29 mouse cellular contexts compared by ENCODE assay signal in the genomic region with DNA sequence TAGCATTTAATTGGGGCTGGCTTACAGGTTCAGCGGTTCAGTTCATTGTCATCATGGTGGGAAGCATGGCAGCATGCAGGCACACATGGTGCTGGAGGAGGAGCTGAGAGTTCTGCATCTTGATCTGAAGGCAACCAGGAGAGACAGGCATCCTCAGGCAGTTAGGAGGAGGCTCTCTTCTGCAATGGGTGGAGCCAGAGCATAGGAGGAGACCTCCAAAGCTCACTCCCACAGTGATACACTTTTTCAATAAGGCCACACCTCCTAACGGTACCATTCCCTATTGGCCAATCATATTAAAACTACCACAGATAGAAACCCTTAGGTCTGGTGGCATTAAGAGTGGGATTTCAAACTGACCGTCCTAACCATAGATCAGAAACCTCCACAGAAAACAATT. TPM values are rescaled to one million over a fixed set of nuclear protein-coding genes. Genes with fewer than 3 reads are reported as not detected.
A peak's percentile ranks its signal among the peaks of the same experiment; 100 is the strongest.
DNase-seq lines count a peak whose midpoint lies in the region; ATAC-seq and TF ChIP-seq lines count a peak whose summit lies in the region.
"Had no signal": no experiment of that assay in that cellular context is flagged by ENCODE, and none has a peak within 500 bp of the region (broad histone marks: within the 10 kb centered on the region; RNA-seq: fewer than 3 reads in every experiment).

No protein-coding gene starts in this region.

- 0 out of 2 replicates have a peak, but pooled peaks cover 2% of the 10 kb centered on the region for H3K36me3 ChIP-seq in liver, postnatal 0 days (replicated peaks; ENCODE audit: insufficient read depth, low read length)
- no peaks in the 10 kb centered on the region for H3K36me3 ChIP-seq in liver, embryonic 12.5 days
- H3K36me3 ChIP-seq in liver, embryonic 14.5 days (replicated peaks; ENCODE audit: control insufficient read depth, insufficient read depth, low read depth), result no peaks in the 10 kb centered on the region
- peaks cover 3% of the 10 kb centered on the region; the same call in 1 of the 2 replicates for H3K36me3 ChIP-seq in midbrain, embryonic 14.5 days (ENCODE audit: control insufficient read depth, insufficient read depth, low read length)
- H3K36me3 ChIP-seq: embryonic facial prominence, embryonic 15.5 days; forebrain, embryonic 10.5 days; forebrain, embryonic 12.5 days had no signal

- no peak for TF ChIP-seq EP300 in liver, postnatal 0 days (IDR thresholded peaks at IDR 0.05; ENCODE audit: low read depth)
- TF ChIP-seq EP300 in liver, embryonic 14.5 days (IDR thresholded peaks at IDR 0.05; ENCODE audit: low read depth), result no peak

- no peak overlapping the region for H3K4me2 ChIP-seq in liver, postnatal 0 days (ENCODE audit: low read depth, low read length)
- H3K4me2 ChIP-seq in liver, embryonic 12.5 days, result no peak overlapping the region
- H3K4me2 ChIP-seq in liver, embryonic 14.5 days (ENCODE audit: low read depth), result no peak overlapping the region
- no peak overlapping the region for H3K4me2 ChIP-seq in midbrain, embryonic 14.5 days (ENCODE audit: low read length)
- H3K4me2 ChIP-seq: embryonic facial prominence, embryonic 13.5 days; embryonic facial prominence, embryonic 15.5 days; forebrain, embryonic 12.5 days had no signal

- WGBS in liver, postnatal 0 days (ENCODE audit: insufficient replicate concordance), result 82% methylated on average over 3 of the region's 3 CpGs
- WGBS in liver, embryonic 12.5 days (ENCODE audit: insufficient replicate concordance), result 66% methylated on average over 3 of the region's 3 CpGs
- 63% methylated on average over 3 of the region's 3 CpGs for WGBS in liver, embryonic 14.5 days (ENCODE audit: insufficient replicate concordance)
- WGBS in midbrain, embryonic 14.5 days, result 84% methylated on average over 3 of the region's 3 CpGs

- no peaks in the 10 kb centered on the region for H3K9me3 ChIP-seq in liver, postnatal 0 days (ENCODE audit: low read length)
- H3K9me3 ChIP-seq in liver, embryonic 12.5 days (replicated peaks), result no peaks in the 10 kb centered on the region
- no peaks in the 10 kb centered on the region for H3K9me3 ChIP-seq in liver, embryonic 14.5 days (ENCODE audit: control insufficient read depth, low read length)
- H3K9me3 ChIP-seq in midbrain, embryonic 14.5 days (ENCODE audit: control insufficient read depth, low read length), result no peaks in the 10 kb centered on the region
- H3K9me3 ChIP-seq: embryonic facial prominence, embryonic 13.5 days; embryonic facial prominence, embryonic 15.5 days; forebrain, embryonic 10.5 days; forebrain, embryonic 12.5 days; G1E had no signal

- no peaks in the 10 kb centered on the region for H3K27me3 ChIP-seq in liver, postnatal 0 days (ENCODE audit: insufficient read depth, low read length)
- no peaks in the 10 kb centered on the region for H3K27me3 ChIP-seq in liver, embryonic 12.5 days (replicated peaks)
- no peaks in the 10 kb centered on the region for H3K27me3 ChIP-seq in liver, embryonic 14.5 days (ENCODE audit: control insufficient read depth, insufficient read depth, low read length)
- no peaks in the 10 kb centered on the region for H3K27me3 ChIP-seq in midbrain, embryonic 14.5 days (ENCODE audit: control insufficient read depth, insufficient read depth, low read length)
- H3K27me3 ChIP-seq: embryonic facial prominence, embryonic 13.5 days; embryonic facial prominence, embryonic 15.5 days; forebrain, embryonic 12.5 days; Patski had no signal

- H3K4me1 ChIP-seq in liver, postnatal 0 days (ENCODE audit: insufficient read depth), result peaks cover 5% of the 10 kb centered on the region; the same call in 1 of the 2 replicates
- peaks cover 43% of the 10 kb centered on the region for H3K4me1 ChIP-seq in liver, embryonic 12.5 days
- peaks cover 19 to 20% of the 10 kb centered on the region in 2 experiments for H3K4me1 ChIP-seq in liver, embryonic 14.5 days (replicated peaks; ENCODE audit: control insufficient read depth in 2 of 2, insufficient read depth in 2 of 2, low read length in 1 of 2)
- H3K4me1 ChIP-seq in midbrain, embryonic 14.5 days (ENCODE audit: control insufficient read depth, insufficient read depth, low read length), result no peaks in the 10 kb centered on the region
- H3K4me1 ChIP-seq: embryonic facial prominence, embryonic 15.5 days; forebrain, embryonic 10.5 days; forebrain, embryonic 12.5 days had no signal

- H3K4me3 ChIP-seq in liver, postnatal 0 days (ENCODE audit: low read depth, low read length), result no peak overlapping the region
- H3K4me3 ChIP-seq in liver, embryonic 12.5 days, result no peak overlapping the region
- no peak overlapping the region for H3K4me3 ChIP-seq in liver, embryonic 14.5 days (ENCODE audit: insufficient read depth in 1 of 2, low read depth in 2 of 2, low read length in 2 of 2)
- no peak overlapping the region for H3K4me3 ChIP-seq in midbrain, embryonic 14.5 days (replicated peaks; ENCODE audit: low read depth, low read length)
- H3K4me3 ChIP-seq: embryonic facial prominence, embryonic 13.5 days; embryonic facial prominence, embryonic 15.5 days; erythroblast, embryonic 14.5 days; forebrain, embryonic 10.5 days; forebrain, embryonic 12.5 days had no signal

- no peak overlapping the region for H3K27ac ChIP-seq in liver, postnatal 0 days (ENCODE audit: low read depth)
- no peak overlapping the region for H3K27ac ChIP-seq in liver, embryonic 12.5 days
- no peak overlapping the region for H3K27ac ChIP-seq in liver, embryonic 14.5 days
- no peak overlapping the region for H3K27ac ChIP-seq in midbrain, embryonic 14.5 days (replicated peaks; ENCODE audit: low read depth, low read length)
- H3K27ac ChIP-seq: embryonic facial prominence, embryonic 13.5 days; embryonic facial prominence, embryonic 15.5 days; forebrain, embryonic 10.5 days; forebrain, embryonic 12.5 days had no signal

- no peak for ATAC-seq in liver, postnatal 0 days
- ATAC-seq in liver, embryonic 12.5 days, result peak; percentile 54
- ATAC-seq in liver, embryonic 14.5 days (ENCODE audit: insufficient read depth), result peak; percentile 38
- no peak for ATAC-seq in midbrain, embryonic 14.5 days (ENCODE audit: low FRiP score, low TSS enrichment)
- ATAC-seq: CD4-positive, CD25-positive, alpha-beta regulatory T cell, adult 4 months; forebrain, embryonic 14.5 days; Patski had no signal

- H3K9ac ChIP-seq in liver, postnatal 0 days (replicated peaks), result no peak overlapping the region
- no peak overlapping the region for H3K9ac ChIP-seq in liver, embryonic 12.5 days
- no peak overlapping the region for H3K9ac ChIP-seq in liver, embryonic 14.5 days (replicated peaks)
- no peak overlapping the region for H3K9ac ChIP-seq in midbrain, embryonic 14.5 days (replicated peaks; ENCODE audit: low read length)
- H3K9ac ChIP-seq: embryonic facial prominence, embryonic 13.5 days; embryonic facial prominence, embryonic 15.5 days; forebrain, embryonic 12.5 days had no signal

- DNase-seq in liver (peak; percentile 9), R1 (ENCODE audit: low read depth, low spot score) (peak; percentile 35)
- DNase-seq in liver, postnatal 0 days, result no peak
- no peak for DNase-seq in liver, embryonic 14.5 days (ENCODE audit: low read depth in 3 of 3, low spot score in 3 of 3)
- DNase-seq in neural tube, embryonic 10.5 days (ENCODE audit: extremely low spot score, low spot score), result no peak
- DNase-seq in urinary bladder, postnatal 36 days (ENCODE audit: low spot score in 2 of 2), result no peak
- no peak for DNase-seq in midbrain, embryonic 14.5 days
- DNase-seq: adrenal gland, adult 2 months; adrenal gland, postnatal 10 days; adrenal gland, postnatal 25 days; B cell, adult 2 months; cerebellum, adult 11 months; cerebellum, adult 18-20 months; cerebellum, adult 8-10 months; cerebellum, adult 9-11 months; cerebellum, postnatal 14 days; cerebellum, postnatal 36 days; embryo, embryonic 11 days had no signal

- no peak for TF ChIP-seq CTCF in liver, postnatal 0 days (IDR thresholded peaks at IDR 0.05; ENCODE audit: low read depth)
- TF ChIP-seq CTCF in liver, embryonic 14.5 days (IDR thresholded peaks at IDR 0.05; ENCODE audit: low read depth), result no peak

RNA-seq across cellular contexts. Expression of a gene that starts 6.4 kb away (rescaled TPM):
- 0.25 and 0.46 TPM in 2 replicates for polyA plus RNA-seq in liver, postnatal 0 days (2015; fragmentation: Nextera tagmentation; extraction: Ambion mirVana)
- polyA plus RNA-seq in liver, embryonic 12.5 days (2016; fragmentation: Nextera tagmentation; extraction: Ambion mirVana), result 1.3 TPM in 2 replicates
- 0.23 and 0.67 TPM in 2 replicates for polyA plus RNA-seq in liver, embryonic 14.5 days (2012; rRNA removed)
- polyA plus RNA-seq in liver, embryonic 14.5 days (2014; fragmentation: Nextera tagmentation; extraction: Ambion mirVana), result 0.76 and 0.83 TPM in 2 replicates
- 6.1 and 6.4 TPM in 2 replicates for polyA plus RNA-seq in midbrain, embryonic 14.5 days (2014; fragmentation: Nextera tagmentation; extraction: Ambion mirVana)
- polyA plus RNA-seq: erythroblast, embryonic 14.5 days had no signal

RNA-seq across cellular contexts. Expression of a gene that starts 13.6 kb away (rescaled TPM):
- polyA plus RNA-seq in liver, postnatal 0 days (2015; fragmentation: Nextera tagmentation; extraction: Ambion mirVana), result 0.75 and 0.86 TPM in 2 replicates
- polyA plus RNA-seq in liver, embryonic 12.5 days (2016; fragmentation: Nextera tagmentation; extraction: Ambion mirVana), result 1.7 TPM in 2 replicates
- 0.63 and 1.0 TPM in 2 replicates for polyA plus RNA-seq in liver, embryonic 14.5 days (2012; rRNA removed)
- polyA plus RNA-seq in liver, embryonic 14.5 days (2014; fragmentation: Nextera tagmentation; extraction: Ambion mirVana), result 0.91 and 1.2 TPM in 2 replicates
- 14.6 and 17.7 TPM in 2 replicates for polyA plus RNA-seq in midbrain, embryonic 14.5 days (2014; fragmentation: Nextera tagmentation; extraction: Ambion mirVana)
- polyA plus RNA-seq: erythroblast, embryonic 14.5 days had no signal

RNA-seq across cellular contexts. Expression of a gene that starts 25.9 kb away (rescaled TPM):
- polyA plus RNA-seq in liver, postnatal 0 days (2015; fragmentation: Nextera tagmentation; extraction: Ambion mirVana), result 0.06 TPM in 1 of 2 replicates, not detected in the other
- 0.50 and 0.57 TPM in 2 replicates for polyA plus RNA-seq in liver, embryonic 12.5 days (2016; fragmentation: Nextera tagmentation; extraction: Ambion mirVana)
- 0.13 and 0.20 TPM in 2 replicates for polyA plus RNA-seq in liver, embryonic 14.5 days (2012; rRNA removed)
- polyA plus RNA-seq in liver, embryonic 14.5 days (2014; fragmentation: Nextera tagmentation; extraction: Ambion mirVana), result 0.06 and 0.16 TPM in 2 replicates
- polyA plus RNA-seq in midbrain, embryonic 14.5 days (2014; fragmentation: Nextera tagmentation; extraction: Ambion mirVana), result 5.5 and 5.7 TPM in 2 replicates
- polyA plus RNA-seq: adrenal gland, adult 2 months; erythroblast, embryonic 14.5 days; G1E had no signal

RNA-seq across cellular contexts. Expression of a gene that starts 29.1 kb away (rescaled TPM):
- polyA plus RNA-seq in liver, postnatal 0 days (2015; fragmentation: Nextera tagmentation; extraction: Ambion mirVana), result not detected in 2 replicates
- 0.10 TPM in 1 of 2 replicates, not detected in the other for polyA plus RNA-seq in liver, embryonic 12.5 days (2016; fragmentation: Nextera tagmentation; extraction: Ambion mirVana)
- 0.03 and 0.42 TPM in 2 replicates for polyA plus RNA-seq in liver, embryonic 14.5 days (2012; rRNA removed)
- polyA plus RNA-seq in liver, embryonic 14.5 days (2014; fragmentation: Nextera tagmentation; extraction: Ambion mirVana), result not detected in 2 replicates
- polyA plus RNA-seq in midbrain, embryonic 14.5 days (2014; fragmentation: Nextera tagmentation; extraction: Ambion mirVana), result 3.4 and 6.9 TPM in 2 replicates
- polyA plus RNA-seq: CD4-positive, CD25-positive, alpha-beta regulatory T cell, adult 4 months; embryonic facial prominence, embryonic 11.5 days; embryonic facial prominence, embryonic 13.5 days; erythroblast, embryonic 14.5 days; G1E had no signal

RNA-seq across cellular contexts. Expression of a gene that starts 38.4 kb away (rescaled TPM):
- polyA plus RNA-seq in liver, postnatal 0 days (2015; fragmentation: Nextera tagmentation; extraction: Ambion mirVana), result 0.36 and 0.41 TPM in 2 replicates
- polyA plus RNA-seq in liver, embryonic 12.5 days (2016; fragmentation: Nextera tagmentation; extraction: Ambion mirVana), result 1.6 and 2.1 TPM in 2 replicates
- polyA plus RNA-seq in liver, embryonic 14.5 days (2012; rRNA removed), result 0.73 and 0.79 TPM in 2 replicates
- polyA plus RNA-seq in liver, embryonic 14.5 days (2014; fragmentation: Nextera tagmentation; extraction: Ambion mirVana), result 0.54 and 0.88 TPM in 2 replicates
- 12.7 and 13.4 TPM in 2 replicates for polyA plus RNA-seq in midbrain, embryonic 14.5 days (2014; fragmentation: Nextera tagmentation; extraction: Ambion mirVana)
- polyA plus RNA-seq: Patski had no signal

Comparison
In these comparisons a context has a peak if more than half of its experiments do, and no peak if none do; other contexts are left out.
1. DNase-seq: peak in liver (single experiment) and R1 (single experiment); none in liver, postnatal 0 days (single experiment), liver, embryonic 14.5 days (0 of 3), neural tube, embryonic 10.5 days (single experiment), urinary bladder, postnatal 36 days (0 of 2) and midbrain, embryonic 14.5 days (single experiment).
2. ATAC-seq: peak in liver, embryonic 12.5 days (single experiment) and liver, embryonic 14.5 days (single experiment); none in liver, postnatal 0 days (single experiment) and midbrain, embryonic 14.5 days (single experiment).